Mouse (Mus musculus) right cerebral cortex, postnatal 10 days (tissue): ENCODE results near the gene Gtf2f2.

Experiments
- DNase-seq, 2 experiments: peaks; one replicate each; pipeline ENCODE4 v3.0.0; 2021; ENCODE audit warnings: low spot score in 2 of 2

Gtf2f2 gene

DNA sequence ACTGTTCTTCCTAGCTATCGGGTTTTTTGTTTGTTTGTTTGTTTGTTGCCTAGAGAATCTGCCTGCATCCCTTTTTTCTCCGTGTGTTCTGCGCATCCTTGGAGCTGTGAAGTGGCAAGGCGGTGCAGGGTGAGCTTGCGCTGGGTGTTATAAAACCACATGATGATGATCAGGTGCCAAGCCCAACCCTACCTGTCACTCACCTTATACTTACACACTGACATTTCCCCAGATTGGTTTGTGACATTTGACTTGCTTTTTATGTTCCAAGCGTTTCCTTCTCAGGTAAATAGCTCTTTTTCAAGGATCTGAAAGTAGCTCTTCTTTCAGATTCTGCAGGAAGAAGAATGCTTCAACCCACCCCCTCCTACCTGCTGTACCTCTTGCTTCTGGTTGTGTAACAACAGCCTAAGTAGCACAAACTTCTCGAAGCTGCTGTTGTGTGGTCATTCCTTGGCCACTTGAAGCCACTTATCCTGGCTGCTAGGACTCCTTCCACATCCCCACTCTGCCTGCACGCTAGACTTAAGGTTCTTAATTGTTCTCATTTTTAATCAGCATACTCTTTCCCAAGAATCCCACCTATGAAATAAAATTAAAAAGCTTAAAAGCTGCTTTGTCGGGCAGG lies 143.8 kb downstream of the Gtf2f2 start:
- DNase-seq: no peak

DNA sequence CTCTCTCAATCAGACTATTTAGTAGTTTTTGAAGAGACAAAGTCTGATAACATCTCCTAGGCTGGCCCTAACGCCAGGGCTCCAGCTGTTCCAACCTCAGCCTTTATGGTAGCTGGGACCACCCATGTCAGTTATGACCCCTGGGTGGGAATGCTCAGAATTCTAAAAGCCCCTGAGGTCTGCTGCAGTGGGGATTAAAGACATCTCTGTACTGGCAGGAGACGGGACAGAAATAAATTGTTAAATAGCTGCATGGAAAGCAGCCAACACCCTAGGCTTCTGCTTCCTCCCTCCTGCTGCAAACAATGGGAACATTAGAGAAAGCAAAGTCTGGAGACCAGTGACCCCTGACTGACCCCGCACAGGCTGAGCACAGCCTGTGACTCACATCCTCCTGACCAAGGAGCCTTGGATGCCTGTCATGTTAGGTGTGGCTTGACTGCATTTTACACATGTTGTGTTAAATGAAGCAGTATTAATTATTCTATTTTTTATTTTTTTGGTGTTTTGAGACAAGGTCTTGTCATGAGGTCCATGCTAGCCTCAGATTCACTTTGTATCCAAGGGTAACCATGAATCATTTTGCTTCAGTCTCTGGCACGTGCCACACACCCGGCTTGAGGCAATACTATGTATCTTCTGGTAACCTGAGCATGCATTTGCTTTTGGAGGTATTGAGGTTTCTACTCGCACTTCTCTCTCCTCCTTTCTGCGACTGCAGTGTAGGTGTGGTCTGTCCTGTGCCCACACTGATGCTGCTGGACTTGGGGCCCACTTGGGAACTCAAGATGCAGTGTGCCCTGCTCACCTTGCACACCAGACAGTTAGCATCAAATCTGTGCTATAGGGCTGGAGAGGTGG lies 146.9 kb downstream of the Gtf2f2 start:
- peak; percentile 44 to 60 for DNase-seq

DNA sequence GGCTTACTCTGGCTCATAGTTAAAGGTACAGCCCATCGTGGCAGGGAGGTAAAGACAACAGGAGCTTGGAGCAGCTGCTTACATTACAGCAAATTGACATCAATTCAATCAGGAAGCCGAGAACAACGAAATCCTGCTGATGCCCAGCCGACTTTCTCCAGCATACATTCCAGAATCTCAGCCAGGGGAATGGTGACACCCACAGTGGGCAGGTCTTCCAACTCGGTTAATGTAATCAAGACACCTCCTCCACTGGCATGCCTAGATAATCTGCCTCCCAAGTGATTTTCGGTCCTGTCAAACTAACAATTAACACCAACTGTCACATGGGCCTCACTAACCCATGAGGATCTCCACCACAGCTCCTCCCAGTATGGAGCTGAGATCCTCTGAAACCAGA lies 148.0 kb downstream of the Gtf2f2 start:
- no peak for DNase-seq

GRCm38 (mm10) chr14:75859619-75860018 lies 151.0 kb downstream of the Gtf2f2 start:
- DNase-seq: no peak

- no peak for DNase-seq
These were observed 152.5 kb downstream of the Gtf2f2 start for GRCm38 (mm10) chr14:75858181-75858580.

- no peak for DNase-seq
These were observed 155.2 kb downstream of the Gtf2f2 start for GRCm38 (mm10) chr14:75855263-75855992.

- no peak for DNase-seq
These were observed 158.6 kb downstream of the Gtf2f2 start for GRCm38 (mm10) chr14:75852016-75852415.

GRCm38 (mm10) chr14:75850819-75851218 lies 159.8 kb downstream of the Gtf2f2 start:
- DNase-seq: peak in 1 of 2 experiments; percentile 33

GRCm38 (mm10) chr14:75849842-75850568 lies 160.7 kb downstream of the Gtf2f2 start:
- no peak for DNase-seq

DNA sequence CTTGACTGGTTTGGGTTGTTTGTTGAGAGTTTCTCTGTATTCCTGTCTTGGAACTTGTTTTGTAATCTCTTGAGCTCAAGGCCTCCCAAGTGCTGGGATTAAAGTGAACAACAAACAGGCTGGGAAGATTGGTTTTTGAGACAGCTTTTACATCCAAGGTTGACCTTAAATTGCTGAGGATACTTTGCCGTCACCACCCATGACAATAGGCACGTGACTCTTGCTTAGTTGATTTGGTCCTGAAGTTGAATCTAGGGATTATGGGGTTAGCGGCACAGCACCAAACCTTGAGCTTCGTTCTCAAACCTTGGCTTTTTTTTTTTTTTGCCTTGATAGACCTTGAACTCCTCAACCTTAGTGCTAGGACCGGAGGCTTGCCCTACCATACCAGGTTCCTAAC lies 161.4 kb downstream of the Gtf2f2 start:
- no peak for DNase-seq

DNA sequence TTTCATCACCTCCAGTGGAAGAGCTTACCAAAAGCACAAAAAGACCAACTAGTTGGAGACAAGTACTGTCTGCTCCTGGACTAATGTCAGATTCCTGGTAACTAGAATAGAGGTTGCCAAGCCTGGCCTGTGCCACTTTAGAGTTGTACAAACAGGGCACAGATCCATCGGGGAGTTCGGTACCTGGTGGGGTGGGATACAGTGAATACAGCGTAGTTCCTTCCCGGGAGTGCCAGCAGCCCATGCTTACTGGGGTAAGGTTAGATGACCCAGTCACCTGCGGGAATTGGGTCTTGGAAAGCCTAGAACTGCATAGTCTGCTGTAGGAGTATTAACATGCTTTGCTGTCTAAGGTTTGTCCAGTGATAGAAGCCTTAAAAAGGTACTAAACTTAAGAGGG lies 162.2 kb downstream of the Gtf2f2 start:
- no peak for DNase-seq

GRCm38 (mm10) chr14:75847669-75848068 lies 163.0 kb downstream of the Gtf2f2 start:
- no peak for DNase-seq
